Mouse (Mus musculus): Measurements from ENCODE around the gene Tecr. TPM values are rescaled to one million over a fixed set of nuclear protein-coding genes. Genes with fewer than 3 reads are reported as not detected.
A peak's percentile ranks its signal among the peaks of the same experiment; 100 is the strongest.

The Tecr gene
- polyA plus RNA-seq, 1 experiment from 2014 or later = 570 TPM

GRCm38 (mm10) chr8:83570272-83571000 lies 37.3 kb downstream of the Tecr start:
- 76% methylated on average over 15 of the region's 15 CpGs for WGBS
- no peak for TF ChIP-seq CTCF (IDR thresholded peaks at IDR 0.05; ENCODE audit: low read depth)
- peaks cover 51% of the 10 kb centered on the region for H3K36me3 ChIP-seq (ENCODE audit: insufficient read depth)

DNA sequence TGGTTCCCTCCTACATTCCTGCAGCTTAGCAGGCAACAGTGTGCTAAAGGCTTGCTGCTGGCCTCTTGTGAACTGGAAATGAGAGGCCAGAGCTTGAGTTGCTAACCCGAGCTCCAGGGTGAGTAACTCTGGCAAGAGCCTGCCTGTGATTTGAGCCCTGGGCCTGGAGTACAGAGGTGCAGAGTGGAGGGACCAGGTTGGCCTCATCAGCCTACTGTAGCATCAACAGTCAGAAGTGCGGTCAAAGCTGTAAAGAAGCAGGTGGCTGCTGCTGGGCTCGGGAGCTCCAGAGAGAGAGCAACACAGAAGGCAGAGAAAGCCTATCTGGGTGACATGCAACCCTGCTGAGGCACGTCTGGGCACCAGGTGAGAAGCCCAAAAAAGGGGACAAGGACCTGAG lies 38.6 kb downstream of the Tecr start:
- Histone ChIP-seq H3K9me3 (ENCODE audit: low read depth, low read length) (no peaks in the 10 kb centered on the region), H3K4me2 (no peak overlapping the region), H3K9ac (no peak overlapping the region), H3K36me3 (ENCODE audit: insufficient read depth) (peaks cover 47% of the 10 kb centered on the region), H3K27ac (ENCODE audit: low read depth) (no peak overlapping the region), H3K27me3 (ENCODE audit: insufficient read depth, low read length) (no peaks in the 10 kb centered on the region), H3K4me1 (ENCODE audit: insufficient read depth) (no peaks in the 10 kb centered on the region; the same call in 1 of the 2 replicates), H3K4me3 (ENCODE audit: low read depth, low read length) (no peak overlapping the region)
- 69% methylated on average over 4 of the region's 4 CpGs for WGBS
- no peak for TF ChIP-seq CTCF (IDR thresholded peaks at IDR 0.05; ENCODE audit: low read depth)
- no peak for ATAC-seq (ENCODE audit: insufficient read depth)
- DNase-seq = no peak

More at GRCm38 (mm10) chr8:83570272-83571000, 37.3 kb downstream of the Tecr start:
- Histone ChIP-seq H3K4me3 (ENCODE audit: low read depth, low read length) (no peak overlapping the region), H3K27me3 (ENCODE audit: insufficient read depth, low read length) (no peaks in the 10 kb centered on the region), H3K9me3 (ENCODE audit: low read depth, low read length) (no peaks in the 10 kb centered on the region), H3K27ac (ENCODE audit: low read depth) (no peak overlapping the region), H3K4me2 (no peak overlapping the region), H3K4me1 (ENCODE audit: insufficient read depth) (peaks cover 3% of the 10 kb centered on the region), H3K9ac (no peak overlapping the region)
- no peak for ATAC-seq (ENCODE audit: insufficient read depth)
- DNase-seq = no peak

DNA sequence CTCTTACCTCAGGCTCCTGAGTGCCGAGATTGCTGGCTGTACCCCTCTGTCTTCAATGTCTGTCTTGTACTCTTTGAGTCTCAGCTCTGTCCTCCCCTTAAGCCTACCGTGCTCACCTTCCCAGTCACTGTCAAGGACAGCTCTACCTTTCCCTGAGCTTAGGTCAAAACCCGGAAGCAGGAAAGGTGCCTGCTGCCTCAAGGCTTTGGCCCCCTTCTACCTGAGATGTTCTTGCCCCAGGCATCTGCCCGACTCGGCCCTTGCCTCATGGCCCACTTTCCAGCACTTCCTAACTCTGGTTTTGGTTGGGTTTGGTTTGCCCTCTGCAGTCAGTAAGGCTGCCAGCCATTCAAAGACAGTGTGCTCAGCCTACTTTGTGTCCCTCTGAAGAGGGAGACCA lies 39.0 kb downstream of the Tecr start:
- H3K4me1 ChIP-seq (ENCODE audit: insufficient read depth) = no peaks in the 10 kb centered on the region; the same call in 1 of the 2 replicates
- no peak for ATAC-seq (ENCODE audit: insufficient read depth)
- no peaks in the 10 kb centered on the region for H3K9me3 ChIP-seq (ENCODE audit: low read depth, low read length)
- H3K9ac ChIP-seq = no peak overlapping the region
- no peak overlapping the region for H3K4me2 ChIP-seq
- H3K4me3 ChIP-seq (ENCODE audit: low read depth, low read length) = no peak overlapping the region
- no peak for DNase-seq
- peaks cover 43% of the 10 kb centered on the region for H3K36me3 ChIP-seq (ENCODE audit: insufficient read depth)
- H3K27me3 ChIP-seq (ENCODE audit: insufficient read depth, low read length) = no peaks in the 10 kb centered on the region
- no peak overlapping the region for H3K27ac ChIP-seq (ENCODE audit: low read depth)
- no peak for TF ChIP-seq CTCF (IDR thresholded peaks at IDR 0.05; ENCODE audit: low read depth)
- WGBS = 75% methylated on average over 5 of the region's 5 CpGs

GRCm38 (mm10) chr8:83568128-83568527 lies 39.6 kb downstream of the Tecr start:
- Histone ChIP-seq H3K36me3 (ENCODE audit: insufficient read depth) (peaks cover 37% of the 10 kb centered on the region), H3K4me2 (peak overlapping the region; percentile 72; the same call in 1 of the 2 replicates), H3K4me1 (ENCODE audit: insufficient read depth) (no peaks in the 10 kb centered on the region; the same call in 1 of the 2 replicates), H3K27ac (ENCODE audit: low read depth) (no peak overlapping the region), H3K4me3 (ENCODE audit: low read depth, low read length) (no peak overlapping the region), H3K9me3 (ENCODE audit: low read depth, low read length) (no peaks in the 10 kb centered on the region), H3K27me3 (ENCODE audit: insufficient read depth, low read length) (no peaks in the 10 kb centered on the region), H3K9ac (peak overlapping the region; percentile 80; the same call in 1 of the 2 replicates)
- ATAC-seq (ENCODE audit: insufficient read depth) (no peak), DNase-seq (no peak)
- 58% methylated on average over 5 of the region's 5 CpGs for WGBS
- TF ChIP-seq CTCF (IDR thresholded peaks at IDR 0.05; ENCODE audit: low read depth) = no peak

- TF ChIP-seq CTCF (IDR thresholded peaks at IDR 0.05; ENCODE audit: low read depth) = no peak
- no peaks in the 10 kb centered on the region; the same call in 1 of the 2 replicates for H3K4me1 ChIP-seq (ENCODE audit: insufficient read depth)
- peak overlapping the region; percentile 77 for H3K4me3 ChIP-seq (ENCODE audit: low read depth, low read length)
- peak overlapping the region; percentile 80 for H3K9ac ChIP-seq
- H3K36me3 ChIP-seq (ENCODE audit: insufficient read depth) = peaks cover 32% of the 10 kb centered on the region
- no peaks in the 10 kb centered on the region for H3K27me3 ChIP-seq (ENCODE audit: insufficient read depth, low read length)
- no peak overlapping the region for H3K27ac ChIP-seq (ENCODE audit: low read depth)
- DNase-seq (no peak), ATAC-seq (ENCODE audit: insufficient read depth) (no peak)
- H3K9me3 ChIP-seq (ENCODE audit: low read depth, low read length) = no peaks in the 10 kb centered on the region
- peak overlapping the region; percentile 72 for H3K4me2 ChIP-seq
- 53% methylated on average over 3 of the region's 3 CpGs for WGBS
Observed at GRCm38 (mm10) chr8:83567668-83568067, 40.1 kb downstream of the Tecr start.

DNA sequence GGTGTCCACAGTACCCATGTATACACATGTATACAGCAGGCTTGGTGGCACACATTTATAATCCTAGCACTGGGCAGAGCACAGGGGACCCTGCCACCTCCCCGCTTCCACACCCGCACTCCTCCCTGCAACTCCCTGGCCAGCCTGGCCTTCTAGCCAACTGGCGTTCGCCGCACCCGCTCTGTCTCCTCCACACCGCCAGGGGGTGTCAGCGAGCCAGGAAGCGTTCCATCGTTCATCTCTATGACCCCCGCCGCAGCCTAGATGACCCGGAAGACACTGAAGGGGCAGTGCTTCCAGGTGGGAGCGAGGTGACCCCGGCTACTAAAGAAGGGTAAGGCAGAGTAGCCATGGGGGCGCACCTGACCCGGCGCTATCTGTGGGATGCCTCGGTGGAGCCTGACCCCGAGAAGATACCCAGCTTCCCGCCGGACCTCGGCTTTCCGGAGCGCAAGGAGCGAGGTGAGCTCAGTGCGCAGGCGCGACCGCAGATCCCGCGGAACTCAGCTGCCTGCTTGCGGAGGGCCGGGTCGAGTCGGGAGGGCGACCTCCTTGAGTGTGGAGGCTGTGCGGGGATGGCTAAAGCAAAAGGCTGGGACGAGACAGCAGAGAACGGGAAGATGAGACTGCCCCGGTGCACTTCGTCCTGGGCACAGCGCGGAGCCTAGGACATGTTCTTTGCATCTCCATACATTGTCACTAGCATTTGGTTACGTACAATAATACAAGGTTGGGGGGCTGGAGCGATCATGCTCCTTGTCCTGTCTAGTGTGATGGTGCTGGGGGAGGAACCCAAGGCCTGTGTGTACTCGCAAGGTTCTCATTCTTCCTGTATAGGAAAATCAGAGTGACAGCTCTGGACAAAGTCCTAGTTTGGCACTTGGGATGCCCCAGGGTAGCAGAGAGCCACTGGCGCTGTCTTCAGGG lies 41.0 kb downstream of the Tecr start, which contains the start of gene Ndufb7:
Gene Ndufb7 (plus strand): TSS at position 203 of the 927 bp plus-strand sequence.
- DNase-seq (peak; percentile 95), ATAC-seq (ENCODE audit: insufficient read depth) (peak; percentile 84)
- Histone ChIP-seq H3K4me3 (ENCODE audit: low read depth, low read length) (peak within 1 kb of the TSS; percentile 77), H3K36me3 (ENCODE audit: insufficient read depth) (peaks cover 23% of the 10 kb centered on the region), H3K9me3 (ENCODE audit: low read depth, low read length) (no peaks in the 10 kb centered on the region), H3K27ac (ENCODE audit: low read depth) (peak within 1 kb of the TSS; percentile 65), H3K27me3 (ENCODE audit: insufficient read depth, low read length) (no peaks in the 10 kb centered on the region), H3K4me2 (peak within 1 kb of the TSS; percentile 72), H3K4me1 (ENCODE audit: insufficient read depth) (no peaks in the 10 kb centered on the region; the same call in 1 of the 2 replicates), H3K9ac (peak within 1 kb of the TSS; percentile 80)
- WGBS = under 1% methylated on average over 48 of the region's 48 CpGs
- peak; percentile 98 for TF ChIP-seq CTCF (IDR thresholded peaks at IDR 0.05; ENCODE audit: low read depth)

All from lung, embryonic 14.5 days (tissue).